Mouse (Mus musculus) neural tube, embryonic 10.5 days (tissue): Measurements from ENCODE around the gene Esrrb.

ENCODE experiments used
- DNase-seq: peaks from one replicate; pipeline ENCODE4 v3.0.0-alpha.2; 2017; ENCODE audit warnings: low spot score; ENCODE audit errors: extremely low spot score

Esrrb gene

GRCm38 (mm10) chr12:86421490-86421904 is 60.6 kb downstream of the Esrrb start:
- peak; percentile 69 for DNase-seq

- peak; percentile 49 for DNase-seq
Measured at GRCm38 (mm10) chr12:86422166-86422910, 61.4 kb downstream of the Esrrb start.

- no peak for DNase-seq
Measured at GRCm38 (mm10) chr12:86423102-86423501, 62.2 kb downstream of the Esrrb start.

- DNase-seq, result no peak
Measured at GRCm38 (mm10) chr12:86427585-86427984, 66.7 kb downstream of the Esrrb start.

GRCm38 (mm10) chr12:86431671-86432070 is 70.8 kb downstream of the Esrrb start:
- DNase-seq, result no peak

- DNase-seq, result peak; percentile 77
Measured at GRCm38 (mm10) chr12:86433371-86433821, 72.5 kb downstream of the Esrrb start.

GRCm38 (mm10) chr12:86435651-86436050 is 74.7 kb downstream of the Esrrb start:
- no peak for DNase-seq

- no peak for DNase-seq
Measured at GRCm38 (mm10) chr12:86450848-86451247, 89.9 kb downstream of the Esrrb start.

- DNase-seq, result no peak
Measured at GRCm38 (mm10) chr12:86455009-86455408, 94.1 kb downstream of the Esrrb start.

GRCm38 (mm10) chr12:86462742-86463470 is 102.0 kb downstream of the Esrrb start:
- DNase-seq, result no peak

- DNase-seq, result no peak
Measured at GRCm38 (mm10) chr12:86464385-86464784, 103.5 kb downstream of the Esrrb start.

GRCm38 (mm10) chr12:86466180-86466579 is 105.3 kb downstream of the Esrrb start:
- DNase-seq, result no peak

GRCm38 (mm10) chr12:86469919-86470318 is 109.0 kb downstream of the Esrrb start:
- DNase-seq, result no peak

- no peak for DNase-seq
Measured at GRCm38 (mm10) chr12:86470912-86471311, 110.0 kb downstream of the Esrrb start.

- no peak for DNase-seq
Measured at GRCm38 (mm10) chr12:86473630-86474029, 112.7 kb downstream of the Esrrb start.

GRCm38 (mm10) chr12:86475994-86476393 is 115.1 kb downstream of the Esrrb start:
- no peak for DNase-seq

- DNase-seq, result no peak
Measured at GRCm38 (mm10) chr12:86478908-86479307, 118.0 kb downstream of the Esrrb start.

- no peak for DNase-seq
Measured at GRCm38 (mm10) chr12:86482029-86482428, 121.1 kb downstream of the Esrrb start.

GRCm38 (mm10) chr12:86483413-86483841 is 122.5 kb downstream of the Esrrb start:
- DNase-seq, result no peak

- DNase-seq, result no peak
Measured at GRCm38 (mm10) chr12:86488005-86488404, 127.1 kb downstream of the Esrrb start.

- no peak for DNase-seq
Measured at GRCm38 (mm10) chr12:86490052-86490451, 129.1 kb downstream of the Esrrb start.

- DNase-seq, result no peak
Measured at GRCm38 (mm10) chr12:86491500-86491899, 130.6 kb downstream of the Esrrb start.

- no peak for DNase-seq
Measured at GRCm38 (mm10) chr12:86492822-86493221, 131.9 kb downstream of the Esrrb start.
